Mouse (Mus musculus): ENCODE data around the gene Chchd2.
A peak's percentile ranks its signal among the peaks of the same experiment; 100 is the strongest.
"Not testable (repeated sequence)": the region's sequence is repeated elsewhere in the genome, so short reads cannot be mapped to it uniquely, and the experiment has no call there.

Chchd2 gene

DNA sequence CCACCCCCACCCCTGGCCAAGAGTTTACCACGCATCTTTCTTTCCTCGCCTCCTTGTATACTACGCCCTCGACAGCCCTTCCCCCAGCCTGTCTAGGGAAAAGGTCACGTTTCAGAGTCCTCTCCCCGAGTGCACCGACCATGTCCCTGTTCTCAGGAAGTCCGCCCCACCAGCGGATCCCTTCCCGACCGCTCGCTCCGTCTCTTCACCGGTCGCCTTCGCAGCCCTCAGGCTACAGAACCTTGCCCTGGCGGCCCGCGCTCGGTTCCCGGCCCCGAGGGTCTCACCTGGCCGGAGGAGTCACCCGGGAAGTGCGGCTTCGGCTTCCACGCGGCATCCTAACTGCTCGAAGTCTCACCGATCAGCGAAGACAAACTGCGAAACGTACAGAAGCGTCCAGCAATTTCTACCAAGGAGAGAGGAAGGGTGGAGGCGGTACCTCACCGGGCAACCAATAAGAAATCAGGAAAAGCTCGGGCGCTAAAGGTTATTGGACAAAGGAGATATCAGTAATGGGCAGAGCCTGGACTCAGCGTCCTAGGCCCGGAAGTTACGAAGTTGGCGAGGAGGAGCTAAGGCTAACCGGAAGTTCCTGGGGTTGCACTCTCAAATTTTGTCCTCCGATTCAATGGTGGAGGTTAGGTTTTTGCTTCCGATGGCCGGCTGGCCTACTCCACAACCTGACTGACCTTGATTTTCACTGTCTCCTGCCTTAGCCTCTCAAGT is at the start of gene Chchd2:
Gene Chchd2, minus strand, starts transcription at position 560 of the 726 bp plus-strand sequence.
- peak; percentile 97 for DNase-seq

DNA sequence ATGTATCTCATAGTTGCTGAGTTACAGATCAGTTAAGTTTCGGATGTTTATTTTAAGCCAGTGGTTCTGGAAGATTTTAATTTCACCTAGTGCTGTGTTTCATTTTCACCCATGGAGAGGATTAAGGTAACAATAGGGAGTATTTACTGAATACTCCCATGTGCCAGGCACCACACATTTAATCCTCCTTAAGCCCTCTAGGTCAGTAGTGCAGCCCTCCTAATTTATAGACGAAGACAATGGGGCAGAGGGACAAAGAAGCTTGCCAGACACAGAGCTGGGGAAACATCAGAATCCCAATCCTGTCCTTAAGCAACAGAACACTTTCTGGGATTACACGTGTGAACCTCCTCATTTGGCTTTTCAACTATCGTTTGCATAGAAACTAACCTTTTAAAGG is 49.7 kb upstream of the Chchd2 start:
- DNase-seq, result no peak

DNA sequence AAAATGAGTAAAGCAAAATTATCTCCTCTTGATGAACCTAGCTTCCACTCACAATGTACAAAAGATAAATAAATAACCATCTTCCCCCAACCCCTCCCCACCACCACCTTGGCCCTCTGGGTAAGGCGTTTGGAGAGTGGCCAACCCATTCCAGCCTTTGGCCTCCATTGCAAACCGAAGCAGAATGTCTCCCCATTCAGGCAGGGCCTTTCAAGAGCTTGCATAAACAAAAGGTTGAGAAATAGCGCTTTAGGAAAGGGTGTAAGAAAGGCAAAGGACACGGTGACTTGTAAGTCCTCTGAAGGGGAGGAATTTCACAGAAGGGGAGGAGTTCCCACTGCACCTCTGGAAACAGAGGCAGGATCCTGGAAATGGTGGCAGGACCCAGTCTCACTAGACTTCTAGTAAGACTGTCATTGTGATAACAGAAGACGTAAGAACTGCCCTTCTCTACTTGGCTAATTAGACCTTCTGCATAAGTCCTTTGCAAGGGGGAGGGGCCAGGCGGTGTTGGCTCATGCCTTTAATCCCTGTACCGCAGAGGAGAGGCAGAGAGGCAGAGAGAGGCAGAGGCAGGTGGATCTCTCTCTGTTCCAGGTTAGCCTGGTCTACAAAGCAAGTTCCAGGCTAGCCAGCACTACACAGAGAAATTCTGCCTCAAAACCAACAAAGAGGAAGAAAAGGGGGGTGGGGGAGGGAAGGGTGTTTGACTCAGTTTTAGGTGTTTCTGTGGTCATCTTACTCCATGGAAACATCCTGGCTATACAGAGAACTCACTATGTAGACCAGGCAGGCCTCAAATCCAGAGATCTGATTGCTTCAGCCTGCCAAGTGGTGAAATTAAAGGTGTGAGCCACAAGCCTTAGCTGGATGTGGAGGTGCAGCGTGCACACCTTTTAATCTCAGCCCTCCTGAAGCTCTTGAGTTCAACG is 42.9 kb upstream of the Chchd2 start:
- DNase-seq, result peak; percentile 63

DNA sequence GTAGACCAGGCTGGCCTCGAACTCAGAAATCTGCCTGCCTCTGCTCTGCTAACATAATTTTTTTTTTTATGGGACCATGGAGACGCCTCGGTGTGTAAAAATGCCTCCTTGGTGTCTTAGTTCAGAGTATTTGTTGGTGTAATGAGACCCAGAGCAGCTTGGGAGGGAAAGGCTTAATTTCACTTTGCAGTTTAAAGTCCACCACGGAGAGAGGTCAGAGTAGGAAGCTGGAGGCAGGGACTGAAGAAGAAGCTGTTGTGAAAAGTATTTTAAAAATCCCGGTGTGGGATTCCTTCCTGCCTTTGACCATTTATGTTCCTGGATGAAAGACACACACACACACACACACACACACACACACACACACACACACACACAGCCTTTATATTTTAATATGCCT is 38.7 kb upstream of the Chchd2 start:
- no peak for DNase-seq

DNA sequence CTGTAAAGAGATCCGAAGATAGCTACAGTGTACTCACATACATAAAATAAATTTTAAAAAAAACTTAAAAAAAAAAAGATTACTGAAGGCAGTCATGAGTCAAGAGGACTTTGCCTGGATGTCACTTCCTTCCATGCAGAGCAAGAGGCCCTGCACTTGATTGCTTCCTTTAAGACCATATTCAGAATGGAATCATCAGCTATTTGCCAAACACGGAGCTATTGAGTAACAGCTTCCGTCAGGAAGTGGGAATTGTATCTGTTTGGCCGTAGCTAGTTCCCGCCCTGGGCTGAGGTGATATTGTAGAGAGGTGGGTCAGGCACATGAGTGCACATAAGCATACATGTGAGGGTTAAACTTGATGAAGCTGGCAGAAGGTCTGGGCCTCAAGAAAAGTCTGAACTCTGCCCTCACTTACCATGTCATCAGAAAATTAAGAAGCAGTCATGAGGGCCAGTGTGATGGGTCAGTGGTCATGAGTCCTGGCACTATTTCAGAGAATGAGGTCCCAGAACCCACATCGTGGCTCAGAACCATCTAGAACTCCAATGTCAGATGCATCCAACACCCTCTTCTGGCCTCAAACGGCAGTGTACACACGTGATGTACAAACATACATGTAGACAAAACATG is 37.7 kb upstream of the Chchd2 start:
- no peak for DNase-seq

DNA sequence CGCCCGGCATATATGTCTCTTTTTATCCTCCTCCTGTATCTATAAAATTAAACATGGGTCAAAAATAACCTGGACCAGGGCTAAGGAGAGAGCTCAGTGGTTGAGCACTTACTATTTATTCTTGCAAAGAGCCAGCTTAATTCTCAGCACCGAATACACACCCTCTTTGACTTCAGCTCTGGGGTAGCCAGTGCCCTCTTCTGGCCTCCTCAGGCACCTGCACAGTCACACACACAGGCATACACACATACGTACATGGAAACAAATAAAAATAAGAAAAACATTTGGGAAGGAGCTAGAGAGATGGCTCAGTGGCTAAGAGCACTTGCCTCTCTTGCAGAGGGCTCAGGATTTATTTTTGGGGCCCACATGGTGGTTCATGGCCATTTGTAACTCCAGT is 34.7 kb upstream of the Chchd2 start:
- DNase-seq, result no peak

DNA sequence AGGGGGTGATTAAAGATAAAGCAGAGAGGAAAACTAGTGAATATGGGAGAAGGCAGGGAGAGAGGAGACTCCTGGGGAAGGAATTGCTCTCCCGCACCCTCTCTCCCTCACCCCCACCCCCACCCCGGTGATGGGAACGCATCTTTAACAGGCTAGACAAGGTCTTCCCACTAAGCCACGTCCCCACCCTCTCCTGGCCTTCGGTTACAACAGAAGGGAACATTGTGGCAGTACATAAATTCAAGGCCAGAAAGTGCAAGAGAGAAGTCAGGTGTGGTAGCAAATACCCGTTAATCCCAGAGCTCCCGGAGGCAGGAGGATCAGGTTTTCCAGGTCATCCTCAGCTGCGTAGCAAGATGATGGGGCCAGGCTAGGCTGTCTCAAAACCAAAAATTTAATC is 32.0 kb upstream of the Chchd2 start:
- DNase-seq, result no peak

DNA sequence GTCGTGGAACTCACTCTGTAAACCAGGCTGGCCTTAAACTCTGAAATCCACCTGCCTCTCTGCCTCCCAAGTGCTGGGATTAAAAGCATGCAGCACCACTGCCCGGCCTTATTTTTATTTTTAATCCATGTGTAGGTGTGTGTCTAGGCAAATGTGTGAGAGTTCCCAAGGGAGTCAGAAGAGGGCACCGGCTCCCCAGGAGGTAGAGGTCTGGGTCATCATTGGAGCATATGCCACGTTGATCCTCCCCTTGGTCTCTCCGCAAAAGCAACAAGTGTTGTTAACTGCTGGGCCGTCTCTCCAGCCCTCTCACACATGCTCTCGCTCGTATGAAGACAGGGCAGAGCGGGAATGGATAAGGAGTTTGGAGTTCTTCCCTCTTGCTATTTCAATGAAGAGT is 31.5 kb upstream of the Chchd2 start:
- no peak for DNase-seq

DNA sequence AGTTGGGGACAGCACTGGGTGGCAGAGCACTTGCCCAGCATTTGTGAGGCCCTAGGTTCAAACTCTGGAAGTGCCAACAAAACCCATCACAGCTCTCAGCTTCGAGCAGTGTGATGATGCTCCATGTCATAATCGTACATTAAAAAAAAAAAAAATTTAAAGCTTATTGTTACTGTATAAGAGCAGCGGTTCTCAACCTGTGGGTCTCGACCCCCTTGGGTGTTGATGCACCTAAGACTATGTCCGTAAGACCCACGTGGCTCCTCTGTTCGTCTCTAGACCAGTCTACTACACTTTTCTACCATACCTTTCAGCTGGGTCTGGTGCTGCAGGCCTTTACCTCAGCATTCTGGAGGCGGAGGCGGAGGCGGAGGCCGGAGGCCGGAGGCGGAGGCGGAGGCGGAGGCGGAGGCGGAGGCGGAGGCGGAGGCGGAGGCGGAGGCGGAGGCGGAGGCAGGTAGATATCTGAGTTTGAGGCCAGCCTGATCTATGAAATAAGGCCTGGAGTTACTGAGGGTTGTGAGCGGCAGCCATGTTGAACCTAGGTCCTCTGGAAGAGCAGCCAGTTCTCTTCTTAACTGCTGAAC is 30.9 kb upstream of the Chchd2 start:
- DNase-seq, result no peak

DNA sequence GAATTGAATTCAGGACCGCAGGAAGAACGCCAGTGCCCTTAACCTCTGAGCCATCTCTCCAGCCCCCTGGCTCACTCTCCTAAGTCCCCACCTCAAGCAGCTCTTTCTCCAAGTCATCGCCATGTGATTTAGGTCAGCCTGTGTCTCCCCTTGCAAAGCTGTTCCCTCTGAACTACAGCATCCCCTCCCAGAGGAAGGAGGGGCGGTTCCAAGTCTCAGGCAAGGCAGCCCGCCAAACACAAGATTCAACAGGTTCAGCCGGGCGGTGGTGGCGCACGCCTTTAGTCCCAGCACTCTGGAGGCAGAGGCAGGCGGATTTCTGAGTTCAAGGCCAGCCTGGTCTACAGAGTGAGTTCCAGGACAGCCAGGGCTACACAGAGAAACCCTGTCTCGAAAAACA is 28.2 kb upstream of the Chchd2 start:
- not testable (repeated sequence) for DNase-seq

DNA sequence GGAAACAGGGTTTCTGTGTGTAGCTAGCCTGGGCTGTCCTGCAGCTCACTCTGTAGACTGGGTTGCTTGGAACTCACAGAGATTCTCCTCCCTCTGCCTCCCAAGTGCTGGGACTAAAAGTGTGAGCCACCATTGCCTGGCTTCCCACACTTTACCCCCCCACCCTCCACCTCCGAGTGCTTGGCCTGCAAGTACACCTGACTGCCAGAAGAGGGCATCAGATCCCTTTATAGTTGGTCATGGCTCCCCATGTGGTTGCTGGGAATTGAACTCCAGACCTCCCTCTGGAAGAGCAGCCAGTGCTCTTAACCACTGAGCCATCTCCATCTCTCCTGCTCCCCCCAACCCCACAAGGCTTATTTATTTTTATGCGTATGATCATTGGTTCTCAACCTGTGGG is 26.8 kb upstream of the Chchd2 start:
- DNase-seq, result peak; percentile 52

DNA sequence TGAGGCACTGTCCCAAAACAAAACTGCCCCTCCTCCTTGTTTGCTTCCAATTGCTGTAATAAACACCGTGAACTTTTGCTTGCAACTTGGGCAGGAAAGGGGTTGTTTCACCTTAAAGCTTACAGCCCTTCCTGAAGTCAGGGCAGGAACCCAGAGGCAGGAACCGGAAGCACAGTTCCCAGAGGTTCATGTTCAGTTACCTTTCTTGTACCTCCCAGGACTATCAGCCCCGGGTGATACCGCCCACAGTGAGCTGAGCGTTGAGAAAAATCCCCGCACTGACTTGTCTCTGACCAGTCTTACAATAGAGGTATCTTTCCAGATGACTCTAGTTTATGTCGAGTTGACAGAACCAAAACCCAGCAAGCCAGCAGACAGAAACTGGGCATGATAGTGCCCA is 22.3 kb upstream of the Chchd2 start:
- DNase-seq, result no peak

DNA sequence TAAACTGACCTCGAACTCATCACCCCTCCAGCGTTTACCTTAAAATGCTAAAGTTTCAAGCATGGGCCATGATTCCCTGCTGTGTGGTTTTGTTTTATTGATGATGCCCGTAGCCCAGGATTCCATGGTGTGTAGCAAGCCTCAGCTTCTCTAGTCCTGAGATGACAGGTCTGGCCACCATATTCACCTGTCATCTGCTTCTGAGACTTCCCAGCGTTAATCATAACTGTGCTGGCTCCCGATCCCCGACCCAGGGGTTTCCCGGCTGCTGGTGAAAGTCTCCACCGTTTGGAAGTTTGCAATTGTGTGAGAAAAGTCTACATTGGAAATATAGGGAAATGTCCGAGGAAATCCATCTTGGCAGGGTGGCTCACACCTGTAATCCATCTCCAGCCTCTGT is 21.9 kb upstream of the Chchd2 start:
- DNase-seq, result no peak

DNA sequence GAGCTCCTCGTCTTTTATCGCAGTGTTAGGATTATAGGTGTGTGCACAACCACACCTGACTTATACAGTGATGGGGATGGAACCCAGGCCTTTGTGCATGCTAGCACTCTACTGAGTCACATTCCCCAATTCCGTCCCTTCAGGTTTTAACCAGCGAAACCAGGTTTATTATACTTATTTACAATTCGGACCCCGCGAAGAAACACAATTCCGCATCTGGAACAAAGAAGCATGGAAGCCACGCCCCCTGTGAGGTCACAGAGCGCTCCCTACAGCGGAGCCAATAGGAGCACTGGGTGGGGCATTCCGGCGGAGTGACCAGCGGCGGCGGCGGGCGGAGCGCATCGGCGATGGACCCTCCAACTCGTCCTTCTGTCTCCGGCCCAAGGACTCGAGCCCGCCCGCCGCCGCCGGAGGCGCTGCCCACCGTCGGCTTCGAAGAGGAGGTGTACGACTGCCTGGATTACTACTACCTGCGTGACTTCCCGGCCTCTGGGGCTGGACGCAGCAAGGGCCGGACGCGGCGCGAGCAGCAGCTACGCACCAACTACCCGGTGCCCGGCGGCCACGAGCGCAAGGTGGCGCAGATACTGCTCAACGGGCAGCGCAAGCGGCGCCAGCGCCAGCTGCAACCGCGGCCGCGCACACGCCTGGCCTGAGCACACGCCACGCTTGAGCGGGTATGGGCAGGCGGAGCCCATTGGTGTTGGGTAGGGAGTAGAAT is 21.1 kb upstream of the Chchd2 start, which contains the start of gene Nupr1l:
Gene Nupr1l, plus strand, starts transcription at position 299 of the 724 bp plus-strand sequence.
- DNase-seq, result peak; percentile 96

DNA sequence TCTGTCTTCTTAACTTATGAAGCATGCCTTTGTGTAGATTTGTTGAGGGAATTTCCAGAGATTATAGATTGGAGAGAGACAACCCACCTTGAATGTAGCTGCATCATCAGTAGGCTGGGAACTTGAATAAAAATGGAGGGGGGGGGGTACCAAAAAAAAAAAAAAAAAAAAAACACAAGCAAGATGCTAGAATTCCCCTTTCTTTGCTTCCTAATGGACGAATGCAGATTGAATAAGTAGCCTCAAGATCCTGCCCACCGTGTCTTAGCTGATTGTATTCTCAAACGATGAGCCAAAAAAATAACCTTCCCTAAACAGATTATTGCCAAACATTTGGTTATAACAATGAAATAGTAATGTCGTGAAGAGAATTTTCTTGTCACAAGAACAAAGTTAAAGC is 20.5 kb upstream of the Chchd2 start:
- no peak for DNase-seq

DNA sequence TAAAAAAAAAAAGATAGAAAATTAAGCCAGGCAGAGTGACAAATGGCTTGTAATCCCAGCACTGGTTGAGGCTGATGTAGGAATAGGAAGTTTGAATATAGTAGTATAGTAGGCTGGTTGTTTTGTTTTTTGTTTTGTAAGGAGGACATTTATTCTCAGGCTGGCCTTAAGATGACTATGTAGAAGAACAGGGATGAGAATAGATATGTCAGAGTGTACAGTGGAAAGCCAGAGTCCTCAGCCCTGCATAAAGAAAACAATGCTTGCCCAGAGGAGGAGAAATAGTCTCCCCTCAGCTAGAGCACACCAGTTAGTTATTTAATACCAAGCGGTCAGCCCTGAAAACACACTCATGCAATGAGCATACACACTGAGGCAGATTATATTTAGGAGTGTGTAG is 11.2 kb upstream of the Chchd2 start, which contains the start of gene Phkg1:
Gene Phkg1, minus strand, starts transcription at position 101 of the 400 bp plus-strand sequence.
- DNase-seq, result no peak

DNA sequence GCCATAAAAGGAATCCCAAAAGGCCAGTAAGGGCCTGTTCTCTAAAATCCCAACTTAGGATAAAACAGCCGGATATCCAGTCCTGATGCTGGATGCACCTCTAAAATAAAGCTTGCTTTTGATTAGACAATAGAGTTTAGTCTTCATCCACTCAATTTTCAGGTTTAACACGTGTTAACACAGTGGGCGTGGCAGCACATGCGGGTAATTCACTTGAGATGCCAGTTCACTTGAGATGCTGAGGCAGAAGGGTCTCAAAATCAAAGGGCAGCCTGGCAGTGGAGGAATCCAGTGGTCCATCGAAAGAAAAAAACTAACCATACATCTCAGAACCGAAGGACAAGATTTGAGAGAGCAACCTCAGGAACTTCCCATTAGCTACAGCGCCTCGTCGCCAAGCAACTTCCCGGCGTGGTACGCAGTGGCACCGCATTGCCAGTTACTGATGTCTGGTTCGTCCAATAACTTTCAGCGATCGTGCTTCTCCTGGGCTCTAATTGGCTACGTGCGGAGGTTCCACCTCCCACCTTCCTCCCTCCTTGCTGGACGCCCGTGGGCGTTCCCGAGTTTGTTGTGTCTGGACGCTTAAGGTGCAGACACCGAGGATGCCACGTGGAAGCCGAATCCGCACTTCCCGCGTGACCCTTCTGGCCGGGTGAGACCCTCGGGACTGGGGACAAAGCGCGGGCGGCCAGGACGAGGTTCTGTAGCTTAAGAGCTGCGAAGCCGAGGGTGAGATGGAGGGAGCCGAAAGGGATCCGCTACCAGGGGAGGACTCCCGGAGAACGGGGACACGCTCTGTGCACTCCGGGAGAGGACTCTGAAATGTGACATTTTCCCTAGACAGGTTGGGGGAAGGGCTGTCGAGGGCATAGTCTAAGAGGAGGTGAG is 8.2 kb upstream of the Chchd2 start, which contains the start of gene Zbed5:
Gene Zbed5, plus strand, starts transcription at position 526 of the 891 bp plus-strand sequence.
- DNase-seq, result peak; percentile 94

DNA sequence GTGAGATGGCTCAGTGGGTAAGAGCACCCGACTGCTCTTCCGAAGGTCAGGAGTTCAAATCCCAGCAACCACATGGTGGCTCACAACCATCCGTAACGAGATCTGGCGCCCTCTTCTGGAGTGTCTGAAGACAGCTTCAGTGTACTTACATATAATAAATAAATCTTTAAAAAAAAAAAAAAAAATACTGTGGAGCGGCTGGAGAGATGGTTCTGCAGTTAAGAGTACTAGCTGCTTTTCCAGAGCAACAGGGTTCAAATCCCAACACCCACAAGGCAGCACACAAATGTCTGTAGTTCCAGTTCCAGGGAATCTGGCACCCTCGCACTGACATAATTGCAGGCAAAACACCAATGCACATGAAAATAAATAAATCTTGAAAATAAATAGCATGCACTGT is 3.1 kb upstream of the Chchd2 start:
- not testable (repeated sequence) for DNase-seq

DNA sequence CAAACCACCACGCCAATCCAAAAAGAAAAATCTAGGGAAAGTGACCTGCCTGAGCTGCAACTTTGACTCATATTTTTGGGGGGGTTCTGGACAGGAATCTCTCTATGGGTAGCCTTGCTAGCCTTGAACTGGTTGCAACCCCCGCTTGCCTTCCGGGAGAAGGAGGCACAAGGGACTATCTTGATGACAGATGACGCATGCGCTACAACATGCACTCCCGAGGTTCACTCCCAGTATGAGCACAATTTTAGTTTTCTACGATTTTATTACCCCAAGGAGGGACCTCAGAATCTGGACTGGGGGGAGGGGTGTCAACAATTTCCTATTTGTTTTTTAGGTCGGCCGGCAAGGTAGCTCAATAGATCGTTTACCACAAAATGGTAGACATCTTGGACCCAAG is 999 bp downstream of the Chchd2 start:
- no peak for DNase-seq

DNA sequence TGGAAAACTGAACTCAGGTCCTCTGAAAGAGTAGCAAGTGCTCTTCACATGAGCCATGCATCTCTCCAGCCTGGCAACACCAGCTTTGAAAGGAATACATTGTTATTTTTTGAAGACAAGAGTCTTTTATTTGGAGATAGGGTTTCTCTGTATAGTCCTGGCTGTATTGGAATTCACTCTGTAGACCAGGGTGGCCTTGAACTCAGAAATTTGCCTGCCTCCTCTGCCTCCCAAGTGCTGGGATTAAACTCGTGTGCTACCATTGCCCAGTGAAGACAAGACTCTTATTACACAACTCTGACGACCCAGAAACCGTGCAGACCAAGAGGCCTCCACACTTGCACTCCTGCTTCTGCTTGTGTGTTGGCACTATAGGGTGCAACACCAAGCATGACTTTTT is 7.4 kb downstream of the Chchd2 start:
- DNase-seq, result no peak

DNA sequence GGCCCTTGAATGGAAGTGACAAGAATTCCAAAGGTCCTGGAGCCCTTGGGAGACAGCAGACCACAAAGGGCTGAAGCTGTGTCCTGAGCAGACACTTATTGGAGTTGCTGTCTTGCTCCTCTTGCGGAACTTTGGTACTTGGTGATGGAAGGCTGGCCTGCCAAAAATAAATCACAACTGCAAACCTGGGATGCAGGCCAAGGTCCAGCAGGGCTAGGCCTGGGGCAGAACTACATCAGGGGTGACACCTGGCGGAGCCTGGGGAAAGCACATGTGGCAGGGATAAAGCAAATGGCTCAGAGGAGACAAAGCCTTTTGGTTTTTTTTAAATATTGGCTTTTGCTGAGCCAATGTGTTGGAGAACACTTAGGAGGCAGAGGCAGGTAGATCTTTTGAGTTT is 8.3 kb downstream of the Chchd2 start:
- DNase-seq, result peak; percentile 83
